22 mouse cellular contexts compared by ENCODE assay signal in genomic region chr12:102034934-102035333, GRCm38 (mm10). TPM values are rescaled to one million over a fixed set of nuclear protein-coding genes. Genes with fewer than 3 reads are reported as not detected.
DNase-seq lines count a peak whose midpoint lies in the region; ATAC-seq lines count a peak whose summit lies in the region.
"Had no signal": no experiment of that assay in that cellular context is flagged by ENCODE, and none has a peak within 500 bp of the region (broad histone marks: within the 10 kb centered on the region; RNA-seq: fewer than 3 reads in every experiment).

No protein-coding gene starts in this region.

- H3K4me3 ChIP-seq in forebrain, embryonic 10.5 days = no peak overlapping the region

- no peaks in the 10 kb centered on the region for H3K9me3 ChIP-seq in forebrain, embryonic 10.5 days
- H3K9me3 ChIP-seq: G1E had no signal

- H3K36me3 ChIP-seq in forebrain, embryonic 10.5 days (replicated peaks) = no peaks in the 10 kb centered on the region
- H3K36me3 ChIP-seq: G1E had no signal

- ATAC-seq in granulocyte monocyte progenitor cell, adult 5-6 weeks (replicated peaks; ENCODE audit: poor library complexity, severe bottlenecking) = peak; percentile 68
- ATAC-seq in megakaryocyte progenitor cell, adult 5-6 weeks (replicated peaks; ENCODE audit: poor library complexity) = peak; percentile 55
- ATAC-seq: activated CD4-positive, CD25-positive, alpha-beta regulatory T cell, adult 4 months; CD4-positive, CD25-positive, alpha-beta regulatory T cell, adult 4 months; Patski had no signal

- DNase-seq in 416B (ENCODE audit: low read depth) = peak; percentile 38
- DNase-seq in lung, postnatal 10 days = no peak
- DNase-seq in forebrain, embryonic 10.5 days (ENCODE audit: extremely low spot score, low spot score) = no peak
- no peak for DNase-seq in cerebellum, postnatal 36 days
- DNase-seq: adrenal gland, adult 2 months; adrenal gland, adult 8-10 months; adrenal gland, postnatal 10 days; adrenal gland, postnatal 14 days; adrenal gland, postnatal 25 days; adrenal gland, postnatal 36 days; B cell, adult 2 months; cerebellum, adult 11 months; cerebellum, adult 11-12 months; cerebellum, adult 18-20 months; cerebellum, adult 2 months had no signal

- no peak overlapping the region for H3K27ac ChIP-seq in forebrain, embryonic 10.5 days

- 89% methylated on average over 4 of the region's 4 CpGs for WGBS in forebrain, embryonic 10.5 days

- no peaks in the 10 kb centered on the region for H3K27me3 ChIP-seq in forebrain, embryonic 10.5 days (ENCODE audit: poor library complexity, severe bottlenecking)
- H3K27me3 ChIP-seq: CH12.LX had no signal

- no peaks in the 10 kb centered on the region for H3K4me1 ChIP-seq in forebrain, embryonic 10.5 days

RNA-seq across cellular contexts. Expression of gene Cpsf2, which starts 59.1 kb away (rescaled TPM):
- total RNA-seq in granulocyte monocyte progenitor cell, adult 5-6 weeks (2014; fragmentation: Nextera tagmentation) = 21.9 and 24.9 TPM in 2 replicates
- total RNA-seq in granulocyte monocyte progenitor cell, adult 5-6 weeks (2017) = 55.8 and 57.1 TPM in 2 replicates
- 35.5 and 37.5 TPM in 2 replicates for total RNA-seq in megakaryocyte progenitor cell, adult 5-6 weeks (2015)
- total RNA-seq in megakaryocyte progenitor cell, adult 5-6 weeks (2017) = 46.5 and 61.3 TPM in 2 replicates
- 43.6 and 44.8 TPM in 2 replicates for polyA plus RNA-seq in forebrain, embryonic 10.5 days (2016; fragmentation: Nextera tagmentation; extraction: Ambion mirVana)
